Mouse (Mus musculus): Measurements from ENCODE around the gene Ywhag.
A peak's percentile ranks its signal among the peaks of the same experiment; 100 is the strongest.

GRCm38 (mm10) chr5:135879449-135880158 is 54.8 kb downstream of the Ywhag start:
- TF ChIP-seq POLR2A (IDR thresholded peaks at IDR 0.05; ENCODE audit: insufficient read depth, low read depth, low read length) (no peak; the same call in 1 of the 2 replicates), CTCF (IDR thresholded peaks at IDR 0.05) (no peak), EP300 (IDR thresholded peaks at IDR 0.05; ENCODE audit: insufficient read depth, low read depth, low read length) (peak; percentile 88)

Data from heart, adult 2 months (tissue).